Mouse (Mus musculus) thymus, adult 2 months (tissue): ENCODE measurements around the gene Trim8.

ENCODE experiments used
- CTCF ChIP-seq: fragments of 200-500 bp; IDR thresholded peaks from 2 replicates; pipeline ENCODE4 v1.5.1; 2012; ENCODE audit warnings: mild to moderate bottlenecking, control low read depth, low read length, moderate library complexity, borderline replicate concordance; ENCODE audit not compliant: control insufficient read depth, poor library complexity, insufficient read depth; ENCODE audit errors: extremely low read depth
- POLR2A ChIP-seq: fragments of 200-500 bp; IDR thresholded peaks from 2 replicates; pipeline ENCODE4 v1.6.1; 2012; ENCODE audit warnings: mild to moderate bottlenecking, low read length, control low read depth, moderate library complexity; ENCODE audit not compliant: control insufficient read depth, poor library complexity, insufficient read depth; ENCODE audit errors: extremely low read depth

- no peak for TF ChIP-seq CTCF
- no peak for TF ChIP-seq POLR2A
Measured at GRCm38 (mm10) chr19:46533525-46533924, 32.0 kb downstream of the Trim8 start.
